Mouse (Mus musculus) myocyte (in vitro differentiated cells): ENCODE measurements around the gene 1600014C23Rik.

ENCODE experiments used
- POLR2A ChIP-seq: IDR thresholded peaks from one replicate; pipeline ENCODE4 v1.6.1; 2011; ENCODE audit warnings: low read depth, mild to moderate bottlenecking, control low read depth, moderate library complexity; ENCODE audit not compliant: insufficient read length
- POLR2AphosphoS2 ChIP-seq: IDR thresholded peaks from one replicate; pipeline ENCODE4 v1.6.1; 2011; ENCODE audit warnings: low read depth, control low read depth; ENCODE audit not compliant: insufficient read length
- REST ChIP-seq: IDR thresholded peaks from one replicate; pipeline ENCODE4 v1.6.1; 2011; ENCODE audit warnings: mild to moderate bottlenecking, control low read depth, moderate library complexity; ENCODE audit not compliant: insufficient read depth, insufficient read length
- USF1 ChIP-seq: IDR thresholded peaks from one replicate; pipeline ENCODE4 v1.6.1; 2011; ENCODE audit warnings: low read depth, mild to moderate bottlenecking, control low read depth, moderate library complexity

DNA sequence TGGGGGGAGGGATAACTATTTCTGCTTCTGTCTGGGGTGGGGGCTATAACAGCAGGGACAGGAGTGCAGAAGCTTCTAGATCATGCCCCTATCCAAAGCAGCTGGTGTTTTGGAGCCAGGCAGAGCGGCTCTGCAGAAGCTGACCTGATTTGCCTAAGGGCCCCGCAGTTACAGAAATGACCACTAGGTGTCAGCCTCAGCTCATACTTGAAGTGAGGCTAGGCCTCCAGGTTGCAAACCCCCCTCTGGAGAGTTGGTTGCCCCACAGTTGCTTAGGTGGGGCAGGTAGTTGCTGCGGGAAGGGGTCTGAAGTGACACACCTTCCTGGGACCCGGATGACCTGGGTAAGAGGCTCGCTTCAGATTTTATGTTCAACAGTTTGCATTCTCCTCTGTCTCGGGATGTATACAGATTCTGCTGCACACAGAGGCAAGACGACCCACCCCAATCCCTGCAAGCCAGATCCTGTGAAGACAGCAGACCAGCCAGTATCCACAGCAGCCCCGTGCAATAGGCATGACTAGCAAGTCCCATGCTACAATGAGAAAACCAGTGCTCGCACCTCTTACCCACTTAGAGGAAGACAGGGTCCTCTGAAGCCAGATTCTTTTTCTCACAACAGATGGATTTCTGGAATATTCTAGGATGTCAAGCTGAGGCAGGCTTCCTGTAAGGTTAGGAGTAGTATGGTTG, 2.3 kb downstream of the 1600014C23Rik start:
- no peak for TF ChIP-seq POLR2A
- TF ChIP-seq USF1 = no peak
- TF ChIP-seq POLR2AphosphoS2 = no peak
- TF ChIP-seq REST = no peak
